Mouse (Mus musculus): Measurements from ENCODE around the gene Runx1. TPM values are rescaled to one million over a fixed set of nuclear protein-coding genes. Genes with fewer than 3 reads are reported as not detected.

Runx1 gene
- polyA plus RNA-seq (2012; rRNA removed) = 87.4 and 128 TPM in 2 replicates

DNA sequence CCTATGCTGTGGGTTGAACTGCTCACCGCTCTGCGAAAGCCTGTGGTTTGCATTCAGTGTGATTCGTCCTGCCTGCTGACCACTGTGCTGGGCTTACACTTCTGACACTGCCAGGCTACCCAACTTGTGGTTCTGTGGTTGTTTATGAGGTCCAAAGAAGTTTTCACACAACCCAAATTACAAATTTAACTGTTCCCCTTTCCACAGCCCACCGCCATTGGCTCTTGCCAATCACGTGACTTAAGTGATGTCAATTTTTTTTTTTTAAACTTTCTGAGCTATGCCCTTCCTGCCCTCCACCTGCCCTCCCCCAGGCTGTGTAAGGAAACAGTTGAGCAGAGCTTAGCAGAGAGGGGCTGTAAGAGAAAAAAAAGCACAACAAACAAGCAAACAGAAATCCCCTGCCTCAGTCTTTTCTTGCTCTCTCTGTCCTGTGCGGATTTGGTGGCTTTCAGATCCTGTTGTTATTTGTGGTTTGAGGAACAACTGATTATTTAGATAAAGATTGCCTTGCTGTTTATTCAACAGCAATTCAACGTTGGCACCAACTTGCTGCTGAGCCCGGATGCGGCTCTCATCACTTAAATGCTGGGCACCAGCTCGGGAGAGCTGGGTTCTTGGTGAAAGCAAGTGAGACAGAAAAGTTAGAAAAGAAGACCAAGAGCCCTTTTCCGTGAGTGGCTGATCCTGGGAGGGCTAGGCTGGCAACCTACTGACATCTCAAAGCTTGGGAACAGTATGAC, at the start of gene Runx1:
Gene Runx1, minus strand, starts transcription at position 242 of the 743 bp plus-strand sequence.
- WGBS = 5% methylated on average over 11 of the region's 11 CpGs
- H3K27me3 ChIP-seq (ENCODE audit: control insufficient read depth, insufficient read depth, low read length) = no peaks in the 10 kb centered on the region
- TF ChIP-seq CTCF (IDR thresholded peaks at IDR 0.05; ENCODE audit: borderline replicate concordance, control insufficient read depth, extremely low read depth, insufficient read depth, low read length, poor library complexity) = no peak
- TF ChIP-seq POLR2A (IDR thresholded peaks at IDR 0.05; ENCODE audit: control insufficient read depth, extremely low read depth, insufficient read depth, low read length, poor library complexity) = no peak
- peaks cover 53% of the 10 kb centered on the region for H3K4me1 ChIP-seq (replicated peaks; ENCODE audit: control insufficient read depth, insufficient read depth, low read length)
- peaks cover under 1% of the 10 kb centered on the region; the same call in 1 of the 2 replicates for H3K36me3 ChIP-seq (ENCODE audit: control insufficient read depth, insufficient read depth, low read length)
- peak; percentile 88 for DNase-seq
- H3K27ac ChIP-seq (ENCODE audit: control insufficient read depth, insufficient read depth, low read length) = peak within 1 kb of the TSS; percentile 88
- H3K4me3 ChIP-seq (ENCODE audit: control insufficient read depth, insufficient read depth, low read length) = peak within 1 kb of the TSS; percentile 61

DNA sequence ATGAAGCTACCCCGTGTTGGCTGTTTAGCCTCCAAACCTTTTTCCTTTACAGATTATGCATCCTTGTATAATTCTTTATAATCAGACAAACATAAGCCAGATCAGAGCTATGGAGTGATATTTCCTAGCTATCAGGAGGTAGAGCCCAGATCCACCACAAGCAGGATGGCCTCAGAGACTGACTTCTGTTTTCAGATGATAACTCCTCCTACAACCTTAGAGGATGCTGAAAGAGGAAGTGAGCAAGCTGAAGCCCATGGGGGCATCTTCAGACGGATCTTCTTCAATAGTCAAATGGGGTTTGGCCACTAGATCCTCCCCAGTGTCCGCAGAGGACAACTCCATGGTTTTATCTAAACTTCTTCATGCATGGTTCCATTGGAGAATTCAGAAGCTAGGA, 48.1 kb upstream of the Runx1 start:
- no peak for DNase-seq
- peaks cover 2% of the 10 kb centered on the region; the same call in 1 of the 2 replicates for H3K4me1 ChIP-seq (replicated peaks; ENCODE audit: control insufficient read depth, insufficient read depth, low read length)

DNA sequence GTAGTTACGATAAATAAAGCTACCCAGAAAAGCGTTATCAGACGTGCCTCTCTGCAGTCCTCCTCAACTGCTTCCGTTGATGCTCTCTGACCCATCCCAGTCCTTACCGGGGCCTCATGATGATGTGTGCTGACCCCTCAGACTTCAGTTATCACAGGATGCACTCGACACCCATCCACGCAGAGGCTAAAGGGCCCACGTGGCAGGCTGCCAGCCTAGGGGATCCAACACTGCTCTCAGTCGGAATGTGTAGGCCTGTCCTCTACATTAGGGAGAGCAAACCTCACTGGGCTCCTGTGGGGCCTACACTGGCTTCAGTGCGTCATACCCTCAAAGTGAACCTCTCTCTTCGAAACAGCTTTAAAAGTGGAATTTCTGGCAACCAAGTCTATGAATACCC, 45.8 kb upstream of the Runx1 start:
- Histone ChIP-seq H3K36me3 (ENCODE audit: control insufficient read depth, insufficient read depth, low read length) (no peaks in the 10 kb centered on the region), H3K4me1 (replicated peaks; ENCODE audit: control insufficient read depth, insufficient read depth, low read length) (peaks cover 18% of the 10 kb centered on the region), H3K27ac (ENCODE audit: control insufficient read depth, insufficient read depth, low read length) (no peak overlapping the region), H3K27me3 (ENCODE audit: control insufficient read depth, insufficient read depth, low read length) (no peaks in the 10 kb centered on the region), H3K4me3 (ENCODE audit: control insufficient read depth, insufficient read depth, low read length) (no peak overlapping the region)
- no peak for DNase-seq
- TF ChIP-seq CTCF (IDR thresholded peaks at IDR 0.05; ENCODE audit: borderline replicate concordance, control insufficient read depth, extremely low read depth, insufficient read depth, low read length, poor library complexity) = no peak
- TF ChIP-seq POLR2A (IDR thresholded peaks at IDR 0.05; ENCODE audit: control insufficient read depth, extremely low read depth, insufficient read depth, low read length, poor library complexity) = no peak
- 96% methylated on average over 11 of the region's 11 CpGs for WGBS

More for the DNA sequence above, 48.1 kb upstream of the Runx1 start:
- no peak overlapping the region for H3K27ac ChIP-seq (ENCODE audit: control insufficient read depth, insufficient read depth, low read length)
- no peak overlapping the region for H3K4me3 ChIP-seq (ENCODE audit: control insufficient read depth, insufficient read depth, low read length)
- no peaks in the 10 kb centered on the region for H3K27me3 ChIP-seq (ENCODE audit: control insufficient read depth, insufficient read depth, low read length)
- TF ChIP-seq POLR2A (IDR thresholded peaks at IDR 0.05; ENCODE audit: control insufficient read depth, extremely low read depth, insufficient read depth, low read length, poor library complexity) = no peak
- no peak for TF ChIP-seq CTCF (IDR thresholded peaks at IDR 0.05; ENCODE audit: borderline replicate concordance, control insufficient read depth, extremely low read depth, insufficient read depth, low read length, poor library complexity)
- WGBS = 45% methylated on average over 3 of the region's 3 CpGs
- no peaks in the 10 kb centered on the region for H3K36me3 ChIP-seq (ENCODE audit: control insufficient read depth, insufficient read depth, low read length)

DNA sequence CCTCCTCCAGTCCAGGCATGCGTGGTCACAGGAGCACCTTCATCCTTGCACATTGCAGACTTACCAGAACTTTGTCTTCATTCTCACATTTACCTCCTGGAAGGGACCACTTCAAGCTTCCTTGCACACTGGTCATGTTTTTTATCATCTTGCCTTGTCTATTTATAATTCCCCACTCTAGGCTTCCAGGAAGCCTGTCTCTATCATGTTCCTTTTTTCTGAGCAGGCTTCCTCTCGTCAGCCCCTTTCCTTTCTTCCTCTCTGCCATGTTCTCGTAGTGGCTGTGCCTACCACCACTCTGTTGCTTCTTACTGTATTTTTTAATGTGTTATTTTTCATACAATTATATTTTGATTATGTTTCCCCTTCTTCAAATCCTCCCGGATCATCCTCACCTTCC, 42.6 kb upstream of the Runx1 start:
- Histone ChIP-seq H3K36me3 (ENCODE audit: control insufficient read depth, insufficient read depth, low read length) (no peaks in the 10 kb centered on the region), H3K27ac (ENCODE audit: control insufficient read depth, insufficient read depth, low read length) (no peak overlapping the region), H3K4me3 (ENCODE audit: control insufficient read depth, insufficient read depth, low read length) (no peak overlapping the region), H3K27me3 (ENCODE audit: control insufficient read depth, insufficient read depth, low read length) (no peaks in the 10 kb centered on the region), H3K4me1 (replicated peaks; ENCODE audit: control insufficient read depth, insufficient read depth, low read length) (peaks cover 20% of the 10 kb centered on the region)
- TF ChIP-seq CTCF (IDR thresholded peaks at IDR 0.05; ENCODE audit: borderline replicate concordance, control insufficient read depth, extremely low read depth, insufficient read depth, low read length, poor library complexity) (no peak), POLR2A (IDR thresholded peaks at IDR 0.05; ENCODE audit: control insufficient read depth, extremely low read depth, insufficient read depth, low read length, poor library complexity) (no peak)
- no peak for DNase-seq
- WGBS = 24% methylated on average over 4 of the region's 4 CpGs

DNA sequence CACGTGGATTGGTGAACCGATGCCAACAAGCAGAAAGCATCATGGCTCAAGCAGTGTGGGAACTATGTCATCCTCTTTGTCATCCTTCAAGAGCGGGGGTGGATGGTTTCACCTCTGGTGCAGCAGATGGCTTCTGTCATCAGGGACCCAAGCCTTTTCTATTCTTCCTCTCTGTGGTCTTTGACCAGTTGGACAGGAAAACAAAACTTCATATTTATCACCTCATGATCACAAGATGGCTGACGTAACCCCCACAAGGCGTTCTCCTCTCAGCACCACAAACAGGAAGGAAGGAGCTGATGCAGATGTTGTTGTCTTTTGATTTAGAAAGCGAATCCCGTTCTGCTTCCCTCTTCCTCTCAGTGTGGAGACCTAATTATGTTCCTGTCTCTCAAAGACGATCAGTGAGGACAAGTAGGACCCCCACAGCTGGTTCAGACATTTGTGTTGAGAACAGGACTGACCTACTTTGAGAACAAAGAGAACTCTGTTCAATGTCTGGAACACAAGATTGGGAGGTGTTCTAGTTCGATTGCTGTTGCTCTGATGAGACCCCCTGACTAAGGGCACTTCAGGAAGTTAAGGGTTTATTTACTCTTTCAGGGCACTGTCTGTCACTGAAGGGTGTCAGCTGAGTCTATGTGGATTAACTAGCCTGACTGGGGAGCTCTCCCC, 41.4 kb upstream of the Runx1 start:
- TF ChIP-seq CTCF (IDR thresholded peaks at IDR 0.05; ENCODE audit: borderline replicate concordance, control insufficient read depth, extremely low read depth, insufficient read depth, low read length, poor library complexity) = no peak
- no peak for TF ChIP-seq POLR2A (IDR thresholded peaks at IDR 0.05; ENCODE audit: control insufficient read depth, extremely low read depth, insufficient read depth, low read length, poor library complexity)
- H3K4me3 ChIP-seq (ENCODE audit: control insufficient read depth, insufficient read depth, low read length) = no peak overlapping the region
- DNase-seq = peak; percentile 8

DNA sequence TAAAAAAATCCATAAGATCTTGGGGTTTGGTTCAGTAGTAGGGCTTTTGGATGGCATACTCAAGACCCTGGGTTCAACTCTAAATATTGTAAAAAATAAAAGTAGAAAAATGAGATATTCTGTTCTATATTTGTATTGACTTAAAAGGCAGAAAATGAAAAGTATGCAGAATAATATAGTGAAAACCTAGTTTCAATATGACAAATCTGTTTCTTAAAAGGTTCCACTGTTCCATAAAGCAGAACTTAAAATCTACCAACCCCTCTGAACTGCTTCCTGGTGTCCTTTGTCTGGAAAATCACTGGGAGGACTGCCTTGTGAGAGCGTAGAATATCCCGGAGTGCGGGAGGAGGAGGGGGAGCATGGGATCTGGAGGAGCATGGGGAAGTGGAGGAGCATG, 39.4 kb upstream of the Runx1 start:
- Histone ChIP-seq H3K4me3 (ENCODE audit: control insufficient read depth, insufficient read depth, low read length) (no peak overlapping the region), H3K36me3 (ENCODE audit: control insufficient read depth, insufficient read depth, low read length) (no peaks in the 10 kb centered on the region), H3K4me1 (replicated peaks; ENCODE audit: control insufficient read depth, insufficient read depth, low read length) (peaks cover 20% of the 10 kb centered on the region), H3K27ac (ENCODE audit: control insufficient read depth, insufficient read depth, low read length) (no peak overlapping the region), H3K27me3 (ENCODE audit: control insufficient read depth, insufficient read depth, low read length) (no peaks in the 10 kb centered on the region)
- TF ChIP-seq CTCF (IDR thresholded peaks at IDR 0.05; ENCODE audit: borderline replicate concordance, control insufficient read depth, extremely low read depth, insufficient read depth, low read length, poor library complexity) = no peak
- TF ChIP-seq POLR2A (IDR thresholded peaks at IDR 0.05; ENCODE audit: control insufficient read depth, extremely low read depth, insufficient read depth, low read length, poor library complexity) = no peak
- DNase-seq = no peak
- WGBS = 98% methylated on average over 3 of the region's 3 CpGs

More for the DNA sequence above, 41.4 kb upstream of the Runx1 start:
- Histone ChIP-seq H3K36me3 (ENCODE audit: control insufficient read depth, insufficient read depth, low read length) (no peaks in the 10 kb centered on the region), H3K27ac (ENCODE audit: control insufficient read depth, insufficient read depth, low read length) (peak overlapping the region; percentile 5; the same call in 1 of the 2 replicates), H3K4me1 (replicated peaks; ENCODE audit: control insufficient read depth, insufficient read depth, low read length) (peaks cover 20% of the 10 kb centered on the region), H3K27me3 (ENCODE audit: control insufficient read depth, insufficient read depth, low read length) (no peaks in the 10 kb centered on the region)
- whole genome bisulfite sequencing = 44% methylated on average over 9 of the region's 9 CpGs
